In the genomic region with DNA sequence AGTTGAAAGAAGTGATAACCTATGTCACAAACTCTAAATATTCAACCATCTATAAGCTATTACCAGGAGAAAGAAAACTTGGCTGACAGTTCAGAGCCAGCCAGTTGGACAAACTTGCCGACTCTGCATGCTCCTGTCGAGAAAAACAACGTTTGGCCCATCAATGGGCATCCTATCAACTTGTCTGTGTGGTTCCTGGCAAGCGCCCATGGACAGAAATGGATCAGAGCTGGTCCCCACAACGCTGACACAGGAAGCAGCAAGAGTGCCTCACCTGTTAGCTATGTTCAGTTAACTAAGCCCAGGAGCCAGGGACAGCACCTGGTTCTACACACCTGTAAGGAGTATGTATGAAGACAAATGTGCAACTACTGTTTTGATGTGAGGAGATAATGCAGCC, we compare ENCODE assay signal across 22 mouse cellular contexts.
DNase-seq lines count a peak whose midpoint lies in the region; ATAC-seq and TF ChIP-seq lines count a peak whose summit lies in the region.
"Had no signal": no experiment of that assay in that cellular context is flagged by ENCODE, and none has a peak within 500 bp of the region (broad histone marks: within the 10 kb centered on the region; RNA-seq: fewer than 3 reads in every experiment).

No protein-coding gene starts in this region.

- H3K9ac ChIP-seq in hindbrain, postnatal 0 days (replicated peaks; ENCODE audit: low read length): no peak overlapping the region
- no peak overlapping the region for H3K9ac ChIP-seq in hindbrain, embryonic 11.5 days (ENCODE audit: low read depth, low read length)
- H3K9ac ChIP-seq: forebrain, postnatal 0 days; liver, embryonic 15.5 days; lung, embryonic 15.5 days; neural tube, embryonic 13.5 days had no signal

- no peak overlapping the region for H3K4me2 ChIP-seq in hindbrain, postnatal 0 days (ENCODE audit: low read depth, low read length)
- no peak overlapping the region for H3K4me2 ChIP-seq in hindbrain, embryonic 11.5 days (replicated peaks; ENCODE audit: low read depth, low read length)
- H3K4me2 ChIP-seq: liver, embryonic 15.5 days; lung, embryonic 15.5 days; midbrain, embryonic 11.5 days; neural tube, embryonic 13.5 days had no signal

- no peak overlapping the region for H3K27ac ChIP-seq in hindbrain, postnatal 0 days
- H3K27ac ChIP-seq in hindbrain, embryonic 11.5 days (ENCODE audit: low read depth, low read length): no peak overlapping the region
- H3K27ac ChIP-seq: hindbrain, embryonic 10.5 days; liver, embryonic 15.5 days; lung, embryonic 15.5 days; neural tube, embryonic 13.5 days had no signal

- no peaks in the 10 kb centered on the region for H3K9me3 ChIP-seq in hindbrain, postnatal 0 days (ENCODE audit: low read length)
- H3K9me3 ChIP-seq in hindbrain, embryonic 11.5 days (ENCODE audit: control insufficient read depth, low read length): no peaks in the 10 kb centered on the region
- H3K9me3 ChIP-seq: hindbrain, embryonic 10.5 days; liver, embryonic 15.5 days; lung, embryonic 15.5 days; neural tube, embryonic 13.5 days had no signal

- H3K36me3 ChIP-seq in hindbrain, postnatal 0 days (ENCODE audit: insufficient read depth, low read length): no peaks in the 10 kb centered on the region
- no peaks in the 10 kb centered on the region for H3K36me3 ChIP-seq in hindbrain, embryonic 11.5 days (ENCODE audit: control insufficient read depth, insufficient read depth, low read length)
- H3K36me3 ChIP-seq: G1E; hindbrain, embryonic 10.5 days; liver, embryonic 15.5 days; lung, embryonic 15.5 days; neural tube, embryonic 13.5 days had no signal

- no peak for ATAC-seq in hindbrain, postnatal 0 days
- no peak for ATAC-seq in hindbrain, embryonic 11.5 days (ENCODE audit: low FRiP score)
- ATAC-seq in cerebellum, adult (ENCODE audit: insufficient number of reproducible peaks, low FRiP score, low TSS enrichment): peak; percentile 74
- ATAC-seq: forebrain, postnatal 0 days; intestine, embryonic 16.5 days had no signal

- DNase-seq in hindbrain, postnatal 0 days (ENCODE audit: low spot score): peak; percentile 58
- no peak for DNase-seq in hindbrain, embryonic 11.5 days (ENCODE audit: low spot score)
- peak; percentile 54 for DNase-seq in cerebellum, adult 8-10 months
- DNase-seq in cerebellum, postnatal 25 days: peak; percentile 85 to 89
- DNase-seq in adrenal gland, adult 2 months: no peak
- no peak for DNase-seq in kidney, postnatal 4 days
- no peak for DNase-seq in retina, postnatal 1 day
- DNase-seq: adrenal gland, postnatal 10 days; forebrain, postnatal 0 days; heart, postnatal 14 days; kidney, adult 8-10 months; kidney, postnatal 10 days; right cerebral cortex, postnatal 14 days had no signal

- no peak overlapping the region for H3K4me3 ChIP-seq in hindbrain, postnatal 0 days (ENCODE audit: low read length)
- no peak overlapping the region for H3K4me3 ChIP-seq in hindbrain, embryonic 11.5 days (ENCODE audit: low read depth, low read length)
- H3K4me3 ChIP-seq: erythroblast, embryonic 14.5 days; hindbrain, embryonic 10.5 days; liver, embryonic 15.5 days; lung, embryonic 15.5 days; neural tube, embryonic 13.5 days had no signal

- TF ChIP-seq CTCF in hindbrain, postnatal 0 days (IDR thresholded peaks at IDR 0.05; ENCODE audit: low read depth): no peak

- 53% methylated on average over 5 of the region's 5 CpGs for WGBS in hindbrain, postnatal 0 days
- 88% methylated on average over 5 of the region's 5 CpGs for WGBS in hindbrain, embryonic 11.5 days

- no peaks in the 10 kb centered on the region for H3K27me3 ChIP-seq in hindbrain, postnatal 0 days (ENCODE audit: insufficient read depth, low read length)
- no peaks in the 10 kb centered on the region for H3K27me3 ChIP-seq in hindbrain, embryonic 11.5 days (ENCODE audit: control insufficient read depth, insufficient read depth, low read length)
- H3K27me3 ChIP-seq: liver, embryonic 15.5 days; lung, embryonic 15.5 days; neural tube, embryonic 13.5 days had no signal

- H3K4me1 ChIP-seq in hindbrain, postnatal 0 days (ENCODE audit: insufficient read depth, low read length): peaks cover 4% of the 10 kb centered on the region; the same call in 1 of the 2 replicates
- H3K4me1 ChIP-seq in hindbrain, embryonic 11.5 days (replicated peaks; ENCODE audit: control insufficient read depth, insufficient read depth, low read length): no peaks in the 10 kb centered on the region
- H3K4me1 ChIP-seq: liver, embryonic 15.5 days; lung, embryonic 15.5 days had no signal

Comparison
In these comparisons a context has a peak if more than half of its experiments do, and no peak if none do; other contexts are left out.
1. DNase-seq: peak in hindbrain, postnatal 0 days (single experiment), cerebellum, adult 8-10 months (single experiment) and cerebellum, postnatal 25 days (2 of 2); none in hindbrain, embryonic 11.5 days (single experiment), adrenal gland, adult 2 months (single experiment), kidney, postnatal 4 days (0 of 2) and retina, postnatal 1 day (single experiment).